Mouse (Mus musculus) erythroblast, embryonic 14.5 days (primary cell): ENCODE measurements around the gene Cand1. TPM values are rescaled to one million over a fixed set of nuclear protein-coding genes. Genes with fewer than 3 reads are reported as not detected.

Experiments
- H3K27me3 ChIP-seq: 2 replicates; pipeline ENCODE4 v1.6.1; 2012; ENCODE audit warnings: inconsistent platforms; ENCODE audit not compliant: control insufficient read depth
- H3K36me3 ChIP-seq: 2 replicates; pipeline ENCODE4 v1.6.1; 2012; ENCODE audit warnings: mild to moderate bottlenecking, inconsistent platforms; ENCODE audit not compliant: control insufficient read depth
- H3K4me1 ChIP-seq: 2 replicates; pipeline ENCODE4 v1.6.1; 2012; ENCODE audit warnings: inconsistent platforms; ENCODE audit not compliant: control insufficient read depth
- H3K4me3 ChIP-seq: replicated peaks from 2 replicates; pipeline ENCODE3; 2012; ENCODE audit warnings: moderate library complexity, mild to moderate bottlenecking, inconsistent platforms
- H3K9me3 ChIP-seq: 2 replicates; pipeline ENCODE4 v1.6.1; 2012; ENCODE audit warnings: low read length, inconsistent platforms, mixed read lengths; ENCODE audit not compliant: control insufficient read depth
- GATA1 ChIP-seq: IDR thresholded peaks from 2 replicates; pipeline ENCODE4 v1.6.1; 2012; ENCODE audit warnings: low read length, inconsistent platforms, mixed read lengths
- TAL1 ChIP-seq: IDR thresholded peaks from 3 replicates; pipeline ENCODE4 v1.6.1; 2012; ENCODE audit warnings: low read length, inconsistent platforms, mixed read lengths
- polyA plus RNA-seq: library from polyadenylated mRNA; stranded (reverse); fragments of >175 nt; gene quantifications from 2 replicates; pipeline ENCODE4 v1.2.3, GENCODE M21; 2012

The Cand1 gene
- polyA plus RNA-seq, 1 experiment: 0.50 TPM

GRCm38 (mm10) chr10:119218274-119219080, 21.4 kb downstream of the Cand1 start:
- Histone ChIP-seq H3K27me3 (no peaks in the 10 kb centered on the region), H3K4me1 (0 out of 2 replicates have a peak, but pooled peaks cover 2% of the 10 kb centered on the region), H3K36me3 (peaks cover 76% of the 10 kb centered on the region), H3K9me3 (no peaks in the 10 kb centered on the region), H3K4me3 (no peak overlapping the region)
- TF ChIP-seq TAL1 (no peak), GATA1 (no peak)

DNA sequence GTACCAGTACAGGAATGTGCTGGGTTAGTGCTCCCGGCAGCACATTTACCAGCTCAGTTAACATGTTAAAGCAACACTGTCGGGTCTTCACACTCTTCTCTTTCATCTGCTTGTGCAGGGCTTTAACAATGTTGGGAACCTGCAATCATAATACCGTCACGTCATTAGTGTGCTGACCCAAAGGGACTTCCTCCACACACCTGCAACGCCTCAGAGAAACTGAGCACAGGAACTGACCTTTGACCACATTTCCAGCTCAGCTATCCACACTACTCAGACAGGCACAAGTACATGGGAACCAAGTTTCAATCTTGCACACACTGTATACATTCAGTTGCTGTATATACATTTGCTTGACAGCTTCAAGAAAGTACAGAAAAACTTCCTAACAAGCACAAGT, 27.4 kb downstream of the Cand1 start:
- H3K9me3 ChIP-seq: no peaks in the 10 kb centered on the region
- no peaks in the 10 kb centered on the region for H3K27me3 ChIP-seq
- H3K4me1 ChIP-seq: no peaks in the 10 kb centered on the region
- H3K36me3 ChIP-seq: peaks cover 93% of the 10 kb centered on the region
- no peak overlapping the region for H3K4me3 ChIP-seq
- TF ChIP-seq TAL1: no peak
- TF ChIP-seq GATA1: no peak

GRCm38 (mm10) chr10:119211251-119211650, 28.6 kb downstream of the Cand1 start:
- Histone ChIP-seq H3K4me3 (no peak overlapping the region), H3K36me3 (peaks cover 93% of the 10 kb centered on the region), H3K4me1 (no peaks in the 10 kb centered on the region), H3K27me3 (no peaks in the 10 kb centered on the region), H3K9me3 (no peaks in the 10 kb centered on the region)
- no peak for TF ChIP-seq GATA1

- Histone ChIP-seq H3K4me1 (peaks cover 3% of the 10 kb centered on the region; the same call in 1 of the 2 replicates), H3K36me3 (peaks cover 93% of the 10 kb centered on the region), H3K9me3 (no peaks in the 10 kb centered on the region), H3K27me3 (no peaks in the 10 kb centered on the region), H3K4me3 (no peak overlapping the region)
- TF ChIP-seq TAL1 (no peak), GATA1 (no peak)
These were observed 33.4 kb downstream of the Cand1 start for GRCm38 (mm10) chr10:119206309-119206932.

GRCm38 (mm10) chr10:119205229-119205628, 34.6 kb downstream of the Cand1 start:
- Histone ChIP-seq H3K36me3 (peaks cover 89% of the 10 kb centered on the region), H3K9me3 (no peaks in the 10 kb centered on the region), H3K4me3 (no peak overlapping the region), H3K4me1 (peaks cover 3% of the 10 kb centered on the region; the same call in 1 of the 2 replicates), H3K27me3 (no peaks in the 10 kb centered on the region)
- TF ChIP-seq GATA1 (no peak), TAL1 (no peak)

GRCm38 (mm10) chr10:119204334-119204946, 35.4 kb downstream of the Cand1 start:
- no peaks in the 10 kb centered on the region for H3K9me3 ChIP-seq
- peaks cover 85% of the 10 kb centered on the region for H3K36me3 ChIP-seq
- no peak overlapping the region for H3K4me3 ChIP-seq
- H3K4me1 ChIP-seq: peaks cover 3% of the 10 kb centered on the region; the same call in 1 of the 2 replicates
- TF ChIP-seq TAL1 (no peak), GATA1 (no peak)
- H3K27me3 ChIP-seq: no peaks in the 10 kb centered on the region

DNA sequence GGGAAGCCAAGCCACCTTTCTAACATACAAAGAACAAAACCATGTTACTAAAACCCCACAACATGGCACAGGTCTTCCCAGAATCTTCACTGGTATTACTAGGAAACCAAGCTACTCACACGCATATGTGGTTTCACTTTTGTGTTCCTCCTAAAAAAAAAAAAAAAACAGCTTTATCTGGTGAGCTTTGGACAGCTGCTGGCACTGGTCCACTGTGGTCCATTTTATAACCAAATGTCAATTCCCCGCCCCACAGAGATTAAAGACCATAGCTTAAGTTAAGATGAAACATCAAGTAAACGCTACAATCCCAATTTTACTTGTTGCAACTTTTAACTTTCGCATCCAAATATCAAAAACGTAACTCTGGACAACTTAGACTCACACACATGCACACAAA, 40.0 kb downstream of the Cand1 start:
- Histone ChIP-seq H3K27me3 (no peaks in the 10 kb centered on the region), H3K36me3 (peaks cover 50% of the 10 kb centered on the region), H3K4me3 (no peak overlapping the region), H3K4me1 (peaks cover 7% of the 10 kb centered on the region), H3K9me3 (no peaks in the 10 kb centered on the region)
- TF ChIP-seq GATA1 (no peak), TAL1 (no peak)

DNA sequence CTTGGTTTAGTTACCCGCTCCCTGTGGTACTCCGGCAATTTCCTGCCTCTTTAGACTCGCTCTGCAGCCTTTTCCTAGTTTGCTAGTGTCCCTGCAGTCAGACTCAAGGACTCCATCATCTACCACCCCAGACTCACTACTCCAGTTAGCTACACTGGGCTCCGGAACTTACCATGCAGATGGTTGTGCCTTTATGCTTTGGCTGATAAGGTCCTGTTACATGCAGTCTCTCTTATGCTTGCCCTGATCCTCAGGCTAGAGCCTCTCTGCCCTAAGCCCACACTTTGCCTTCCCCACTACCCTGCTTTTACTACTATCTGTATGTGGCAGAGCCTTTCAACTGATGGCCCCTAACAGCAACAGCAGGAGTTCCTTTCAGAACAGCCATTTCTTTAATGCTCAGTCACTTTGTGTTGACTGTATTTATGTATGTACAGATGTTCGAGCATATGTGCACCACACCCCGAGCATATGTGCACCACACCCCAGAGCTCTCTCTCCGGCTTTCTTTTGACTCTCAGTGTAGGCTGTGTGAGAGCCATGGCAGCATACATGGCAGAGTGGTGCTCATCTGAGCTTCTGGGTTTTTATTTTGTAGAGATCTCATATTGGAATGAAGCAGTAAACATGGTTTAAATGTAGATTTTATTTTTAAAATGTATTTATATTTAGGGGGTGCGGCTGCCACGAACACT, 41.5 kb downstream of the Cand1 start:
- Histone ChIP-seq H3K27me3 (no peaks in the 10 kb centered on the region), H3K4me1 (peaks cover 4% of the 10 kb centered on the region), H3K4me3 (no peak overlapping the region), H3K9me3 (no peaks in the 10 kb centered on the region), H3K36me3 (peaks cover 37% of the 10 kb centered on the region)
- TF ChIP-seq TAL1: no peak
- no peak for TF ChIP-seq GATA1
